Mouse (Mus musculus) embryonic facial prominence, embryonic 13.5 days (tissue): ENCODE measurements around the gene Flnb. TPM values are rescaled to one million over a fixed set of nuclear protein-coding genes. Genes with fewer than 3 reads are reported as not detected.

Experiments used
- ATAC-seq: fragments of 200-750 bp; cut with Nextera tagmentation; 2 replicates; pipeline ENCODE4 v1.8.0; 2017; ENCODE audit warnings: low read depth; ENCODE audit not compliant: insufficient number of reproducible peaks, insufficient read depth, low FRiP score, low TSS enrichment
- H3K27ac ChIP-seq: fragments of 300-500 bp; sonication (generic); 2 replicates; pipeline ENCODE4 v1.5.1; 2015; ENCODE audit warnings: moderate library complexity, mild to moderate bottlenecking, inconsistent platforms
- H3K27me3 ChIP-seq: fragments of 300-500 bp; sonication (generic); 2 replicates; pipeline ENCODE4 v1.6.1; 2015; ENCODE audit warnings: mild to moderate bottlenecking, inconsistent platforms
- H3K36me3 ChIP-seq: fragments of 300-500 bp; sonication (generic); 2 replicates; pipeline ENCODE4 v1.6.1; 2015; ENCODE audit warnings: mild to moderate bottlenecking, inconsistent platforms
- H3K4me1 ChIP-seq: fragments of 300-500 bp; sonication (generic); 2 replicates; pipeline ENCODE4 v1.6.1; 2015; ENCODE audit warnings: inconsistent platforms
- H3K4me2 ChIP-seq: fragments of 300-500 bp; sonication (generic); 2 replicates; pipeline ENCODE4 v1.6.1; 2015; ENCODE audit warnings: moderate library complexity, mild to moderate bottlenecking, inconsistent platforms
- H3K4me3 ChIP-seq: fragments of 300-500 bp; sonication (generic); 2 replicates; pipeline ENCODE4 v1.5.1; 2015; ENCODE audit warnings: mild to moderate bottlenecking, inconsistent platforms
- H3K9ac ChIP-seq: fragments of 300-500 bp; sonication (generic); 2 replicates; pipeline ENCODE4 v1.6.1; 2015; ENCODE audit warnings: mild to moderate bottlenecking, inconsistent platforms
- H3K9me3 ChIP-seq: fragments of 300-500 bp; sonication (generic); 2 replicates; pipeline ENCODE4 v1.6.1; 2016; ENCODE audit warnings: inconsistent platforms
- WGBS: fragments of 180-500 bp; shearing (Covaris S2); methylation state at CpG from one replicate; pipeline ENCODE4 v1.1.7; 2015; ENCODE audit warnings: mixed read lengths; 5-methylcytosine and 5-hydroxymethylcytosine counted together
- polyA plus RNA-seq: library from polyadenylated mRNA; unstranded; fragments of >200 nt; fragmentation: Nextera tagmentation; extraction: Ambion mirVana; gene quantifications from 2 replicates; pipeline ENCODE4 v1.2.1, GENCODE M21; 2015

Gene Flnb
- polyA plus RNA-seq, 1 experiment from 2014 or later: 23.9 TPM

GRCm38 (mm10) chr14:7907058-7907457, 89.3 kb downstream of the Flnb start:
- no peak for ATAC-seq
- Histone ChIP-seq H3K4me2 (no peak overlapping the region), H3K4me3 (no peak overlapping the region), H3K27me3 (no peaks in the 10 kb centered on the region), H3K36me3 (peaks cover 84% of the 10 kb centered on the region), H3K9me3 (no peaks in the 10 kb centered on the region), H3K4me1 (peaks cover 5% of the 10 kb centered on the region), H3K9ac (no peak overlapping the region), H3K27ac (no peak overlapping the region)
- WGBS: 75% methylated on average over 11 of the region's 11 CpGs

- no peak overlapping the region for H3K27ac ChIP-seq
Measured at GRCm38 (mm10) chr14:7909472-7909871, 91.7 kb downstream of the Flnb start.

GRCm38 (mm10) chr14:7913842-7914241, 96.1 kb downstream of the Flnb start:
- H3K27ac ChIP-seq: no peak overlapping the region
- H3K9me3 ChIP-seq: no peaks in the 10 kb centered on the region
- 0 out of 2 replicates have a peak, but pooled peaks cover 9% of the 10 kb centered on the region for H3K4me1 ChIP-seq
- H3K27me3 ChIP-seq: no peaks in the 10 kb centered on the region
- WGBS: 61% methylated on average over 7 of the region's 7 CpGs
- ATAC-seq: no peak
- H3K4me3 ChIP-seq: no peak overlapping the region
- no peak overlapping the region for H3K4me2 ChIP-seq
- no peak overlapping the region for H3K9ac ChIP-seq
- H3K36me3 ChIP-seq: peaks cover 94% of the 10 kb centered on the region

More at GRCm38 (mm10) chr14:7909472-7909871, 91.7 kb downstream of the Flnb start:
- Histone ChIP-seq H3K4me1 (peaks cover 13% of the 10 kb centered on the region; the same call in 1 of the 2 replicates), H3K4me3 (no peak overlapping the region), H3K36me3 (peaks cover 89% of the 10 kb centered on the region), H3K9me3 (no peaks in the 10 kb centered on the region), H3K4me2 (no peak overlapping the region), H3K27me3 (no peaks in the 10 kb centered on the region), H3K9ac (no peak overlapping the region)
- 57% methylated on average over 10 of the region's 10 CpGs for WGBS
- ATAC-seq: no peak

GRCm38 (mm10) chr14:7914461-7914860, 96.7 kb downstream of the Flnb start:
- H3K4me2 ChIP-seq: no peak overlapping the region
- 0 out of 2 replicates have a peak, but pooled peaks have one; percentile 33 for ATAC-seq
- no peak overlapping the region for H3K9ac ChIP-seq
- 56% methylated on average over 4 of the region's 4 CpGs for WGBS
- H3K4me3 ChIP-seq: no peak overlapping the region
- H3K27me3 ChIP-seq: no peaks in the 10 kb centered on the region
- no peak overlapping the region for H3K27ac ChIP-seq
- peaks cover 95% of the 10 kb centered on the region for H3K36me3 ChIP-seq
- H3K9me3 ChIP-seq: no peaks in the 10 kb centered on the region
- 0 out of 2 replicates have a peak, but pooled peaks cover 9% of the 10 kb centered on the region for H3K4me1 ChIP-seq

- no peaks in the 10 kb centered on the region for H3K9me3 ChIP-seq
- 0 out of 2 replicates have a peak, but pooled peaks cover 1% of the 10 kb centered on the region for H3K4me1 ChIP-seq
- 81% methylated on average over 6 of the region's 6 CpGs for WGBS
- peaks cover 93% of the 10 kb centered on the region for H3K36me3 ChIP-seq
- H3K27ac ChIP-seq: no peak overlapping the region
- H3K27me3 ChIP-seq: no peaks in the 10 kb centered on the region
- H3K4me3 ChIP-seq: no peak overlapping the region
- ATAC-seq: no peak
- H3K4me2 ChIP-seq: no peak overlapping the region
- H3K9ac ChIP-seq: no peak overlapping the region
Measured at GRCm38 (mm10) chr14:7918150-7918991, 100.6 kb downstream of the Flnb start.

GRCm38 (mm10) chr14:7919309-7919708, 101.6 kb downstream of the Flnb start:
- 93% methylated on average over 5 of the region's 5 CpGs for WGBS
- H3K4me1 ChIP-seq: no peaks in the 10 kb centered on the region
- ATAC-seq: no peak
- H3K9ac ChIP-seq: no peak overlapping the region
- no peak overlapping the region for H3K4me2 ChIP-seq
- H3K4me3 ChIP-seq: no peak overlapping the region
- no peak overlapping the region for H3K27ac ChIP-seq
- no peaks in the 10 kb centered on the region for H3K27me3 ChIP-seq
- H3K9me3 ChIP-seq: no peaks in the 10 kb centered on the region
- peaks cover 96% of the 10 kb centered on the region for H3K36me3 ChIP-seq

GRCm38 (mm10) chr14:7919921-7920320, 102.2 kb downstream of the Flnb start:
- 79% methylated on average over 4 of the region's 4 CpGs for WGBS
- no peak overlapping the region for H3K9ac ChIP-seq
- H3K9me3 ChIP-seq: no peaks in the 10 kb centered on the region
- H3K4me1 ChIP-seq: no peaks in the 10 kb centered on the region
- ATAC-seq: no peak
- no peak overlapping the region for H3K27ac ChIP-seq
- no peak overlapping the region for H3K4me3 ChIP-seq
- no peaks in the 10 kb centered on the region for H3K27me3 ChIP-seq
- H3K36me3 ChIP-seq: peaks cover 95% of the 10 kb centered on the region
- H3K4me2 ChIP-seq: no peak overlapping the region

- Histone ChIP-seq H3K4me1 (no peaks in the 10 kb centered on the region), H3K9ac (no peak overlapping the region), H3K4me3 (no peak overlapping the region), H3K4me2 (no peak overlapping the region), H3K36me3 (peaks cover 95% of the 10 kb centered on the region), H3K27ac (no peak overlapping the region), H3K27me3 (no peaks in the 10 kb centered on the region), H3K9me3 (no peaks in the 10 kb centered on the region)
- ATAC-seq: no peak
- 86% methylated on average over 5 of the region's 5 CpGs for WGBS
Measured at GRCm38 (mm10) chr14:7921459-7921858, 103.7 kb downstream of the Flnb start.

- H3K4me3 ChIP-seq: no peak overlapping the region
- H3K27me3 ChIP-seq: no peaks in the 10 kb centered on the region
- H3K27ac ChIP-seq: no peak overlapping the region
- H3K9me3 ChIP-seq: no peaks in the 10 kb centered on the region
- H3K36me3 ChIP-seq: peaks cover 87% of the 10 kb centered on the region
- no peak overlapping the region for H3K9ac ChIP-seq
- no peak overlapping the region for H3K4me2 ChIP-seq
- ATAC-seq: no peak
- no peaks in the 10 kb centered on the region for H3K4me1 ChIP-seq
Measured at GRCm38 (mm10) chr14:7923635-7924034, 105.9 kb downstream of the Flnb start.

- H3K4me1 ChIP-seq: no peaks in the 10 kb centered on the region
- no peak for ATAC-seq
- no peaks in the 10 kb centered on the region for H3K9me3 ChIP-seq
- H3K4me3 ChIP-seq: no peak overlapping the region
- H3K36me3 ChIP-seq: peaks cover 89% of the 10 kb centered on the region
- no peak overlapping the region for H3K4me2 ChIP-seq
- no peaks in the 10 kb centered on the region for H3K27me3 ChIP-seq
- 69% methylated on average over 1 of the region's 1 CpGs for whole genome bisulfite sequencing
- H3K27ac ChIP-seq: no peak overlapping the region
- no peak overlapping the region for H3K9ac ChIP-seq
Measured at GRCm38 (mm10) chr14:7928362-7928761, 110.6 kb downstream of the Flnb start.

- WGBS: 78% methylated on average over 7 of the region's 7 CpGs
- Histone ChIP-seq H3K9ac (no peak overlapping the region), H3K4me1 (0 out of 2 replicates have a peak, but pooled peaks cover 4% of the 10 kb centered on the region), H3K36me3 (peaks cover 89% of the 10 kb centered on the region), H3K4me2 (no peak overlapping the region), H3K4me3 (no peak overlapping the region), H3K27me3 (no peaks in the 10 kb centered on the region), H3K27ac (no peak overlapping the region), H3K9me3 (no peaks in the 10 kb centered on the region)
- ATAC-seq: no peak
Measured at GRCm38 (mm10) chr14:7929029-7929428, 111.3 kb downstream of the Flnb start.

GRCm38 (mm10) chr14:7932151-7932550, 114.4 kb downstream of the Flnb start:
- Histone ChIP-seq H3K9ac (no peak overlapping the region), H3K9me3 (no peaks in the 10 kb centered on the region), H3K4me2 (no peak overlapping the region), H3K4me3 (no peak overlapping the region), H3K27me3 (no peaks in the 10 kb centered on the region), H3K36me3 (peaks cover 86% of the 10 kb centered on the region), H3K4me1 (peaks cover 11% of the 10 kb centered on the region), H3K27ac (no peak overlapping the region)
- no peak for ATAC-seq
- WGBS: 89% methylated on average over 4 of the region's 4 CpGs
